Mouse (Mus musculus): ENCODE data around the gene Art5.

DNA sequence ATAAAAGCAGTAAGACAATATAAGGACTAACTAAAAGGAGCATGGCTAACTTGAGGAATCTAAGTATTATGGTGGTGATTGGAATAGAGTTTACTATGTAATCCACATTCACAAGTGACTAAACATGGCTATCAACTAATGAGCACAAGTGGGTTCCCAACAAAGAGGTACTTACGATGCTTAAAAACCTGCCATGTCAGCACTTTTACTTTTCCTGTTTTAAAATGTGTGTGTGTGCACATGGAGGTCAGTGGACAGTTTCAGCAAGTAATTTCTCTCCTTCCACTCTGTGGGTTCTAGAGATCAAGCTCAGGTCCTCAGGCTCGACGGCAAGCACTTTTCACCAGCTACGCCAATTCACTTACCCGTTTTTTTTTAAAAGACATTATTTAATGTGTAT is 28.6 kb upstream of the Art5 start:
- TF ChIP-seq CTCF (IDR thresholded peaks at IDR 0.05; ENCODE audit: borderline replicate concordance, insufficient read depth, low read length), result no peak
- TF ChIP-seq POLR2A (IDR thresholded peaks at IDR 0.05; ENCODE audit: low read depth, low read length), result no peak
